Mouse (Mus musculus) adrenal gland, adult (tissue): ENCODE measurements around the gene Esp38.
"Not testable (repeated sequence)": the region's sequence is repeated elsewhere in the genome, so short reads cannot be mapped to it uniquely, and the experiment has no call there.

Source experiments
- DNase-seq, 2 experiments: peaks; one replicate each; pipeline ENCODE4 v3.0.0; 2022 to 2023; ENCODE audit warnings: low spot score in 1 of 2; ENCODE audit not compliant: inconsistent age in 2 of 2

Esp38 gene

DNA sequence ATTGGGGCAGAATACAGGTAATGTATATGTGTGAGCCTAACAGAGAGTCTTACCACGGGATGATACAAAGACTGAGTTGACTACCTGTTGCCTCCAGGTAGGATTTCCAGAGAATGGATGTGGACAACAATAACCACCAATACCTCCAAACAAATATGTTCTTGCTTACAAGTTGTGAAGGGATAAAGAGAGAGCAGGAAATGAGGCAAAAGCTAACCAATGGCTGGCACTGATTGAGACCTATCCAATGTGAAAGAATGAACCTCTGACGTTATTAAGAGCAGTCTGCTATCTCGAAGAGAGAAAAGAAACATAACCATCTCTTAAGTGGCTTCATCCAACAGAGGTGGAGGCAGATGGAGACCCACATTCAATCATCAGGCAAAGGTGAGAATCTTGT is at the start of gene Esp38:
Gene Esp38 (plus strand): TSS at position 301 of the 400 bp plus-strand sequence.
- DNase-seq = no peak

DNA sequence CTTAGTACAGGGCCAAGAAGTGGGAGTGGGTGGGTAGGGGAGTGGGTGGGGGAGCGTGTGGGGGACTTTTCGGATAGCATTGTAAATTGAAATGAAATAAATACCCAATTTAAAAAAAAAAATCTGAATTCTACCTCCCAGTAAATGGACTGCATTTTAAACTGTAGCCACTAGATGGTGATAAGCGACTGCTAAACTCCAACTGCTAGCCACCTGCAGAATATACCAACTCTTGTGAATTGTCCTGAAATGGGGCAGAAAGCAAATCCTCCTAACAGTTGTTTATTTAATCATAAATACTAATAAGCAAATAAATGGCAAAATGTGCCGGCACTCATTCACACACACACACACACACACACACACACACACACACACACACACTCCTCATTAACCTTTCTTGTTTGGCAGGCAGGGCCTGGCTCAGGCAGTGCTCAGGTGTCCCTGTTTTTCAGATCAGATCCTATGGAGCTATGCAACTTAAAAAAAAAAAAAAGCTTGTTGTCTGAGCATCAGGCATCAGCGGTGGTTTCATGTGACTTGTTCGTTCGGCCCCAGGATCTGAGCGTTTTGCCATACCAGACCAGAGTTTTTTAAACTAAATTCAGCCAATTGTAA is 47.3 kb upstream of the Esp38 start:
- DNase-seq = not testable (repeated sequence)
